Mouse (Mus musculus): ENCODE measurements around the gene Pold1.

Pold1 gene

DNA sequence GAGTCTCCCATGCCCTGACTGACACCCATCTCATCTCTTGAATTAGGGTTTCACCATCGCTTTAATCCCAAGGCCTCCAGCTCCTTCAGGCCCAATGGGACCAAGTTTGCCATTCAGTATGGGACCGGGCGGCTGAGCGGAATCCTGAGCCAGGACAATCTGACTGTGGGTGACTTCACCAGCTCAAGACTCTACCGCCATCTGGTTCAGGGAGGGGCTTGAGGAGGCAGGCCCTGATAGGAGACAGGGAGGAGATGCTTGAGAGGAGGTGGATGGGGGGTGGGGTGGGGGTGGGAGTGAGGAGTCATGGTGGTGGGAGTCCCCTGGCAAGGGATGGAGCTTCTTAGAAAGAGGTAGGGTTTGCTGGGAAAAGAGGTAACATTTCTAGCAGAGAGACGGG, 33.0 kb upstream of the Pold1 start:
- no peak for DNase-seq (ENCODE audit: low read depth)

GRCm38 (mm10) chr7:44576333-44576844, 27.7 kb upstream of the Pold1 start:
- DNase-seq (ENCODE audit: low read depth) = no peak

DNA sequence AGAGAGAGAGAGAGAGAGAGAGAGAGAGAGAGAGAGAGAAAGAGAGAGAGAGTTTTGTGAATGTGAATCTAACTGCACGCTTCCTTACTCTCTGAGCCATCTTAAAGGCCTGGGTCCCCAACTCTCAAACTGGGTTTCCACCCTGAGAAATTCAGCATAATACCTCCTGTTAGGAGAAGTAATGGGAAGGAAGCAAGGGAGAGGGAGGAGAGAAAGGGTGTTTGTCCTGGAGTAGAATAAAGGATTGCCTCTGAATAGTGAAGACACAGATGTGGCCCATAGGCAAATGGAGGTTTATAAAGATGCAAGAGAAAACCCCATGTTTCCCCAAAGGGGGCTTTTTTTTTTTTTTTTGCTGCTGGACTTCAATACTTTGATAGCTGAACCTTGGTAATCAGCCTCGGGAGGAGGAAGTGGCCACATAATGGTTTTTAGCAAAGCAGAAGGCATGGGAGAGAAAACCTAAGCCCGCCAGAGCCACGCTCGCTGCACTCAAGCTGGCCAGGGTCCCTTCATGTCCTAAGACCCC, 24.4 kb upstream of the Pold1 start:
- DNase-seq (ENCODE audit: low read depth) = no peak

DNA sequence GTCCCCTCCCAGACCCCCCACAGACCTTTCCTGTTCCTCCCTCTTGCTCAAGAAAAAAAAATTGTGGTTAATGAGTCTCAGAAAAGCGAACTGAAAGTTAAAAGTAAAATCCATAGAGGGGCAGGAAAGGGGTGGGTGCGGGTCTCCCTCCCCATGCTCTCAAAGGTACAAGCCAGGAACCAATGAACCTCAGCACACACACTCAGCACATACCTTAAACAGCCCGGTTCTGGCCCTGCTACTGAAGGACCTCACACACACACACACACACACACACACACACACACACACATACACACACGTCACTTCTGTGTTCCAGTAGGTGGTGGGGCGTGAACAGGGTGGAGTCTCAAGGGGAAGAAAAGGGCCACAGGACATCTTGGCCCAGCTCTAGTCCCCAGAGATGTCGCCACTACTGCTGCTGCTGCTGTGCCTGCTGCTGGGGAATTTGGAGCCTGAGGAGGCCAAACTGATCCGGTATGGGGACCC, 23.6 kb upstream of the Pold1 start, which contains the start of gene Napsa:
TSS of gene Napsa (plus strand) at position 168 of the 489 bp plus-strand sequence.
- DNase-seq (ENCODE audit: low read depth) = no peak

GRCm38 (mm10) chr7:44571811-44572210, 23.2 kb upstream of the Pold1 start:
- no peak for DNase-seq (ENCODE audit: low read depth)

GRCm38 (mm10) chr7:44570989-44571388, 22.3 kb upstream of the Pold1 start:
- no peak for DNase-seq (ENCODE audit: low read depth)

- DNase-seq (ENCODE audit: low read depth) = no peak
These were observed 20.2 kb upstream of the Pold1 start for GRCm38 (mm10) chr7:44568803-44569202.

GRCm38 (mm10) chr7:44565414-44565813, 16.8 kb upstream of the Pold1 start:
- DNase-seq (ENCODE audit: low read depth) = no peak

DNA sequence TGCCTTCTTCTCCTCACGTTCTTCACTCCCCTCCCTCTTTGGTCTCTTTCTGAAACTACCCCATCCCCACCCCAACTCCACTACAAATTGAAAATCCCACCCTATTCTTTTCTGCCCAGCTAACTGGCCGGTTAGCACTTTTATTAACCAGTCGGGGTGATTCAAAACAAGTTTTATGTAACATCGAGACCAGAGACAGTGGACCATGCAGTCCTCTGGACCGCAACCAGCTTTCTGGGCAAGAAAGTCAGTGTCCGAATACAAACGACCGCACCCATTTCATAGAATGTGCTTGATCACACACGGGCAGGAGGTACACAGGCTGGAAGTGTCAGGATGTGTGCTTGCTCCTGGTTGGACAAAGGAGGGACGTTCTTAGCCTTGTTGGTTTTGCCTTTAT, 15.8 kb upstream of the Pold1 start:
- no peak for DNase-seq (ENCODE audit: low read depth)

DNA sequence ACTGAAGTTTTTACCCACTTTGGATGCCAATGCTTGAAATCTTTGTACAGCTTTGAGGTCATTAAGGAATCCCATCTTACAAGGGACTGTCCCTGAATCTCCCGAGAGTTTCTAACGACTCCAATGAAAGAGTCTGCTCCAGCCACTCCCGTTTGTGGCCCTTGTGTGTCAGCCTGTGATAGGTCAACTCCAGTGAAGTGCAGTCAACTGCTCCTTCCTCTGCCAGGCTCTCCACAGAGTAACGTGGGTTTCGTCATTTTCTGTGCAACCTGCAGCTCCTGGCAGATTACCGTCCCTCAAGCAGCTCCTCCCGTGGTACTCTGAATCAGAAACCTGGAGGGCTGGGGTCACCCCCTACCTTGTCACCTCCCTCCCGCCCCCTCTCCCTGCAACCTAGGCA, 14.6 kb upstream of the Pold1 start:
- no peak for DNase-seq (ENCODE audit: low read depth)

DNA sequence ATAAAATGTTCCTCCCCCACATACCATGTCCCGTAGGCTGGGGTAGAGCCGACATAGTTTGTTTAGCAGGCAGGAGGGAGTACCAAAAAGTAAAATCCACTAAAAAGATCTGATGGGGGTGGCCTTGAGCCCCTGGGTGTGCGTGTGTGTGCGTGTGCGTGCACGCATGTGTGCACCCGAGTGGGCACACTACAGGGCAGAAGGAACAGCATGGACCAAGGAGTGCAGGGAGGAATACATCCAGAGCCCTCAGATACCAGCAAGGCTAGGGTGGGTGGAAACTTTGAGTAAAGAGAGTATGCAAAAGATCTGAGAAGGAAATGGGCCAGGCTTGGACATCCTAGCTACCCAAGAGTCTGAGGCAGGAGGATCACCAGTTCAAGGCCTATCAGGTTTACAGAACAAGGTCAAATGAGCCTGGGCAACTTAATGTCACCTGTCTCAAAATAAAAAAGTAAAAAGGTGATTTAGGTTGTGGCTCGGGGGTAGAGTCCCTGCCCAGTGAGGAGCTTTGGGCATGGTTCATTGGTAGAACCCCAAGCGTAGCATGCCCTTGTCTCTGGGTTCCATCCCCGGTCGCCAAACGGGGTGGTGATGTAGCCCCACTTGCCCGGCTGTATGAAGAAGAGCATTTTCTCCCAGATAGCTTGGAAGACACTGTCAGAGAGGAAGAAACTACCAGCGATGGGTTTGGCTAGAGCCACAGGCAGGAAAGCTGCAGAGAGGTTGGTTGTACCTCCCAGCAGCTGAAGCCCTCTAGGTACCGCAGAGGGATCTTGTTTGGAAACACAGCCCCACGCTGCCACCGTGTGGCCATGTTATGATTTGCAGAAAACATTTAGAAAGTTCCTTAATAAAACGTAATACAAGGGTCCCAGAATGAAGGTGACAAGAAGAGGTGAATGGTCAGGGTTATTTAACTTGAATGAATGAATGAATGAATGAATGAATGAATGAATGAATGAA, 12.1 kb upstream of the Pold1 start:
- peak; percentile 74 for DNase-seq (ENCODE audit: low read depth)

DNA sequence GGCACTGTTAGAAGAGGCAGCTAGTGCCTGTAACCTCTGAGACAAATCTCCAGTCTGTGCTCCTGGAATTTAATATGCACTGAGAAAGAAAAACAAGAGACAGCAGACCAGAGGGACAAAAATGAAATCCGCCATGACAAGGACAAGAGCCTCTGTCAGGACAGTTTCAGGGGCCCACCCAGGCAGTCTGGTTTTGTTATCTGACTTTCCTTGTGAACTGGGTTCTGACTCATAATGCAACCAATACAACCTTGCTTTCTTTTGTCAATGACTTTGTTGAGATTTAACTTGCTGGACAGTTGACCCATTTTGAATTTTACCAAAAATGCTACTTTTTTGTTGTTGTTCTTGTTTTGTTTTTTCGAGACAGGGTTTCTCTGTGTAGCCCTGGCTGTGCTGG, 9.0 kb upstream of the Pold1 start:
- DNase-seq (ENCODE audit: low read depth) = no peak

DNA sequence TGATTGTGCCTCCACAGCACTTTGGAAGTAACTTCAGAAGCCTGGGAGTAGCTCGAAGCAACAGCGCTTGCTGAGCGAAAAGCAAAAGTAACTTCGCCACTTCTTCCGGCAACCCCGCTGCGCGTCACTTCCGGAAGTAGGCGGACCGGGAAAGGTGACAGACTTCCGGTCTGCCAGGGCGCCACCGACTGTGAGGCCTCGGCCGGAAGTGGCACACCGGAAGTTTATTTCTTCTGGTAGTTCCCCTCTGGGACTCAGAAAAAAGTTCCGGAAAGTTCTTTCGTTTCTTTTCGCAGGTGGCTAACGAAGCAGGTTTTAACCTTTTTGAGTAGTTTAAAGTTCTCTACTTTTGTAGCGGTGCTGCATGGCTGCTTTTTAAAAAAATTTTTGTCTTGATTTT, 5.2 kb upstream of the Pold1 start, which contains the start of gene Nr1h2:
TSS of gene Nr1h2 (minus strand) at position 126 of the 400 bp plus-strand sequence.
- peak; percentile 90 for DNase-seq (ENCODE audit: low read depth)

DNA sequence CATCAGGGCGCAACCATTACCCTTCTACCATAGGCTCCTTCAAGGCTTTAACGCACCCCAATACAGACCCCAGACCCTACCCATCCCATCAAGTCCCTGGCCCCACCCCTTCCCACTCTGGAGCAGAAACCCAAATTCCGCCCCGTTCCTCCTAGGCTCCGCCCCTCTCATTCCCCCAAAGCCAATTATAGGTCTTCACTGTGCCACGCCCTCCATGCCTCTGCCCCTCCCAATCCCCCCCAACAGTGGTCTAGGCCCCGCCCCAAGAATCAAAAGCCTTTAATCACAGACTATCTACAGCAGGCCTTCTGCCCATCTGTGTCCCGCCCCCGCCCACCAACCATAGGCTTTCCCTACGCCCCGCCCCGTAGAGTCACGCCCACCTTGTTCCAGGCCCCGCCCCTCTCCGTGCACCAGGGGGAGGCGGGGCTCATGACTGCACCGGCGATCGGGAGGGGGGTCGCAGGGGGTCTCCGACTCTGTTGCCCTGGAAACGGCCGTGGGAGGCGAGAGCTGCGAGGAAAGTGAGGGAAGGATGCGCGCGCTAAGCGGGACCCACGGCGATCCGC, 4.6 kb upstream of the Pold1 start:
- DNase-seq (ENCODE audit: low read depth) = peak; percentile 86

GRCm38 (mm10) chr7:44552141-44552908, 3.7 kb upstream of the Pold1 start:
- no peak for DNase-seq (ENCODE audit: low read depth)

GRCm38 (mm10) chr7:44551731-44552130, 3.1 kb upstream of the Pold1 start:
- no peak for DNase-seq (ENCODE audit: low read depth)

DNA sequence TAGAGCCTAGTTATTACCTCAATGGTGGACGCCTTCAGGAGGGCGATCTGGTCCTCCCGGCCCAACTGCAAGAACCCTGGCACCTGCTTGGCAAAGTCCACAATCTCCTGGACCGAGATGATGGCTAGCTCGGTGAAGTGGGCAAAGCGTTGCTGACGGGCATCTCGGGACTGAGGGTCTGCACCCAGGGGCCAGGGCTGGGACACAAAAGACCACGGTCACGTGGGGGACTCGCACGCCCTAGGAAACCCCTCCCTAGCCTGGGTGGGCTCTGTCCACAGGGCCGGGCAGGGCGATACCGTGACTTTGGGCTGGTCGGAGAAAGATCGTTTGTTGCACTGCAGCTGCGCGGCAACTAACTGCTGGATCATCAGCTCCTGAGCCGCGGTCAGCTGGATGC, 2.7 kb upstream of the Pold1 start:
- no peak for DNase-seq (ENCODE audit: low read depth)

DNA sequence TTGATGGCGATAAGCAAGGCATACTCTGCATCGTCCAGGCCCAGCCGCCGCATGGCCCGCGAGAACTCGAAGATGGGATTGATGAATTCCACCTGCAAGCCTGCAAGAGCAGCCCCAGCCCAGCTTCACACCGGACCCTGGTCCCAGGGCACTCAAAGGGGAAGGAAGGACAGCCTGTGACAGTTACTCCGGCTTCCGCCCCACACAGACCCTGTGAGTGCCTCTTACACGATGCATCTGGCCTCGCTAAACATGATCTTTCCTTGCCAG, 1.7 kb upstream of the Pold1 start:
- DNase-seq (ENCODE audit: low read depth) = no peak

DNA sequence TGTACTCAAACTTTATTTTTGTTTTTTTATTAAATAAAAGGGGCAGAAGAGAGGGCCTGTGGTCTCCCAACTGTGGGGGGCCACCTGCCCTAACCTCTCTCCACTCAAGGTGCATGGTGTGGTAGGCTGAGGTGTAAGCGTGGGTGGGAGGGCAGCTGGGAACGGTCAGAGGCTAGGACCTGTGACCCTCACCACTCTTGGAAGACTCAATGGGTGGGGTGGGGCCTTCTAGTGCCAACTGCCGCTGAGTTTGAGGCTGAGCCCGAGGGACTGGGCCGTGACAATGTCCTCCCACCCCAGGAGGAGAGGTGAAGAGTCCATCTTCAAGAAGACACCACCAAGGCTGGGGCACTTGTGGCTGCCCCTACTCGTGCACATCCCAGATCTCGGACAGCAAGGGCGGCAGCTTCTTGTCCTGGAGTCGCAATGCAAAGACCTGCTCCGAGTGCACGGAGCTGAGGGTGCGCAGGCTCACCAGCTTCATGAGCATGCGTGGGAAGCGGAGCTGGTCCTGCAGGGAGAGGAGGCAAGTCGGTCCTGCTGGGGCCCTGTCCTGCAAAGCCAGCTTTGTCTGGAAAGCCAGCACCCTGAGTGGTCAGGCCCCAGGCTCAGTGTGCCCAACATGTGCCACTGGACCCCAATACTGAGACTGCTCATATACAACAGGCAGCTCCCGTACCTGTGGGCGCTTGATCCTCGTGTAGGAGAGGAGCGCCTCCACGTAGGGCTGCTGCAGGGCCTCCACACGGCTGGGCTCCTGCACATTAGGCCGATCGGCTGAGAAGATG, 1.2 kb upstream of the Pold1 start:
- no peak for DNase-seq (ENCODE audit: low read depth)

DNA sequence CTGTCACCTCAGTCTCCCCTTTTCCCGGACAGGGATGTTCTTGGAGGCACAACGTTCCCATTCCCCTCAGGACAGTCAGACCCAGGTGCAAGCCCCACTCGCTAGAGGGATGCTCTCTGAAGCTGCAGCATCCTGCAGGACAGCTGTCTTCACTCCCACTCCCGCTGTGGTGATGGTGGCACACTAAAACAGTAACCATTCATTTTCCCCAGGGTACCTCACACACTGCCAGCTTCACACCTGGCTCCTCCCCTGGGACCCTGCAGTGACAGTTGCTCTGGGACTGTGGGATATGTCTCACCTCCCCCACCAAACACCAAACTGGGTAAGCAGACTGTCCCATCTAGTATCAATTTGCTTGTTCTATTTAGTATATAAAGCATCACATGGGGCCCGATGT, 924 bp downstream of the Pold1 start:
- DNase-seq (ENCODE audit: low read depth) = peak; percentile 13

DNA sequence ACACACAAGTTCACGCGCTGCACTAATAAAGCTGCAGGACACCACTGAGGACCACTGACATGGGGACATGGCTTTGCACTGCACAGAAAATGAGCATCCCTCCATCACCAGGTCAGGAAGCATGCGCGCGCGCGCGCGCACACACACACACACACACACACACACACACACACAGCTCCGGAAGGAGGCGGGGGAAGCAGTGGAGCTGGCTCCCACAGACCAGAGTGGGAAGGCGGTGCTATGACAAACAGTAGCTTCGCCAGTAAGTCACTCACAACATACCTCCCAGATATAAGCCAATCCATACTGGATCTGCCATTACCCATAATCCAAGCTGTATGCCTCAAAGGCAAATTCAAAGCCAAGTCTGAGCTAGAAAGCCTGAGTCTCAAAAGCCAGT, 1.6 kb downstream of the Pold1 start:
- DNase-seq (ENCODE audit: low read depth) = no peak
